Mouse (Mus musculus) ZHBTc4 (cell line): Measurements from ENCODE around the gene Serpina3i.

Source experiments
- DNase-seq: peaks from one replicate; pipeline ENCODE4 v3.0.0-alpha.2; 2011; ENCODE audit warnings: low read depth, low spot score

Serpina3i gene

GRCm38 (mm10) chr12:104262863-104263262 lies at the start of gene Serpina3i:
Gene Serpina3i (plus strand): TSS chr12:104263122.
- peak; percentile 83 for DNase-seq

GRCm38 (mm10) chr12:104213689-104214444 lies 49.1 kb upstream of the Serpina3i start:
- DNase-seq, result no peak

GRCm38 (mm10) chr12:104214445-104214753 lies 48.5 kb upstream of the Serpina3i start, which contains the start of gene Serpina3f:
Gene Serpina3f (plus strand): TSS chr12:104214544.
- no peak for DNase-seq

- no peak for DNase-seq
Measured at GRCm38 (mm10) chr12:104215249-104215648, 47.7 kb upstream of the Serpina3i start.

- DNase-seq, result no peak
Measured at GRCm38 (mm10) chr12:104221616-104222015, 41.3 kb upstream of the Serpina3i start.

- DNase-seq, result no peak
Measured at GRCm38 (mm10) chr12:104223690-104224089, 39.2 kb upstream of the Serpina3i start.

- DNase-seq, result no peak
Measured at GRCm38 (mm10) chr12:104224598-104225300, 38.2 kb upstream of the Serpina3i start.

- no peak for DNase-seq
Measured at GRCm38 (mm10) chr12:104230762-104231161, 32.2 kb upstream of the Serpina3i start.

- no peak for DNase-seq
Measured at GRCm38 (mm10) chr12:104235915-104236314, 27.0 kb upstream of the Serpina3i start, which contains the start of gene Serpina3g. Gene Serpina3g (plus strand): TSS chr12:104236245.

- peak; percentile 18 for DNase-seq
Measured at GRCm38 (mm10) chr12:104238048-104238447, 24.9 kb upstream of the Serpina3i start.

GRCm38 (mm10) chr12:104243307-104243706 lies 19.6 kb upstream of the Serpina3i start:
- no peak for DNase-seq

- peak; percentile 20 for DNase-seq
Measured at GRCm38 (mm10) chr12:104245092-104245491, 17.8 kb upstream of the Serpina3i start.

GRCm38 (mm10) chr12:104245595-104245994 lies 17.3 kb upstream of the Serpina3i start:
- DNase-seq, result no peak

- DNase-seq, result peak; percentile 93
Measured at GRCm38 (mm10) chr12:104247553-104248002, 15.3 kb upstream of the Serpina3i start.

GRCm38 (mm10) chr12:104248231-104248630 lies 14.7 kb upstream of the Serpina3i start:
- no peak for DNase-seq

GRCm38 (mm10) chr12:104261041-104261440 lies 1.9 kb upstream of the Serpina3i start:
- DNase-seq, result no peak

GRCm38 (mm10) chr12:104266374-104266773 lies 3.5 kb downstream of the Serpina3i start:
- no peak for DNase-seq

- no peak for DNase-seq
Measured at GRCm38 (mm10) chr12:104278216-104279055, 15.5 kb downstream of the Serpina3i start.

- DNase-seq, result no peak
Measured at GRCm38 (mm10) chr12:104279056-104279435, 16.1 kb downstream of the Serpina3i start.

- no peak for DNase-seq
Measured at GRCm38 (mm10) chr12:104283380-104283779, 20.5 kb downstream of the Serpina3i start.

GRCm38 (mm10) chr12:104288336-104288735 lies 25.4 kb downstream of the Serpina3i start:
- no peak for DNase-seq

GRCm38 (mm10) chr12:104289872-104290271 lies 26.9 kb downstream of the Serpina3i start:
- no peak for DNase-seq
